In the genomic region with DNA sequence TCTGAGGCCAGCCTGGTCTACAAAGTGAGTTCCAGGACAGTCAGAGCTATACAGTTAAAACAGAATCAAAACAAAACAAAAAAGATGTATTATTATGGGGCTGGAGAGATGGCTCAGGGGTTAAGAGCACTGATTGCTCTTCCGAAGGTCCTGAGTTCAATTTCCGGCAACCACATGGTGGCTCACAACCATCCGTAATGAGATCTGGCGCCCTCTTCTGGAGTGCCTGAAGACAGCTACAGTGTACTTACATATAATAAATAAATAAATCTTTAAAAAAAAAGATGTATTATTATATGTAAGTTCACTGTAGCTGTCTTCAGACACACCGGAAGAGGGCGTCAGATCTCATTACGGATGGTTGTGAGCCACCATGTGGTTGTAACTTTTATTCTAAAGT, we compare ENCODE assay signal across 7 mouse cellular contexts. TPM values are rescaled to one million over a fixed set of nuclear protein-coding genes. Genes with fewer than 3 reads are reported as not detected.
DNase-seq lines count a peak whose midpoint lies in the region; ATAC-seq and TF ChIP-seq lines count a peak whose summit lies in the region.
"Not testable (repeated sequence)": the region's sequence is repeated elsewhere in the genome, so short reads cannot be mapped to it uniquely, and the experiment has no call there.

No protein-coding gene starts in this region.

- intact Hi-C loops in gastrocnemius, adult 2 months (cut with DNase I): not testable (repeated sequence)

- not testable (repeated sequence) for H3K9me3 ChIP-seq in E14TG2a.4 (ENCODE audit: low read length); intestine, postnatal 0 days (ENCODE audit: control insufficient read depth); liver, embryonic 14.5 days (ENCODE audit: control insufficient read depth, low read length); lung, embryonic 14.5 days (ENCODE audit: low read depth, low read length); stomach, postnatal 0 days (ENCODE audit: control insufficient read depth, low read length)

- not testable (repeated sequence) for H3K4me3 ChIP-seq in E14TG2a.4 (replicated peaks; ENCODE audit: low read length); gastrocnemius, adult 2 months; intestine, postnatal 0 days (ENCODE audit: low read depth, low read length); layer of hippocampus, adult 2 months; liver, embryonic 14.5 days (ENCODE audit: insufficient read depth in 1 of 2, low read depth in 2 of 2, low read length in 2 of 2); lung, embryonic 14.5 days (ENCODE audit: low read depth, low read length); stomach, postnatal 0 days (ENCODE audit: low read depth, low read length)

- ATAC-seq in intestine, postnatal 0 days; liver, embryonic 14.5 days (ENCODE audit: insufficient read depth); lung, embryonic 14.5 days (ENCODE audit: insufficient read depth); stomach, postnatal 0 days (ENCODE audit: low FRiP score, low TSS enrichment): not testable (repeated sequence)

- not testable (repeated sequence) for TF ChIP-seq EP300 in liver, embryonic 14.5 days (IDR thresholded peaks at IDR 0.05; ENCODE audit: low read depth); stomach, postnatal 0 days (optimal IDR thresholded peaks at IDR 0.05)

- H3K9ac ChIP-seq in intestine, postnatal 0 days (ENCODE audit: low read depth, low read length); liver, embryonic 14.5 days (replicated peaks); lung, embryonic 14.5 days; stomach, postnatal 0 days (ENCODE audit: low read length): not testable (repeated sequence)

- not testable (repeated sequence) for H3K27me3 ChIP-seq in E14TG2a.4 (ENCODE audit: insufficient read depth, low read length); intestine, postnatal 0 days (replicated peaks; ENCODE audit: control insufficient read depth, insufficient read depth, low read length); liver, embryonic 14.5 days (ENCODE audit: control insufficient read depth, insufficient read depth, low read length); lung, embryonic 14.5 days (ENCODE audit: insufficient read depth, low read length); stomach, postnatal 0 days (ENCODE audit: control insufficient read depth, insufficient read depth, low read length)

- not testable (repeated sequence) for H3K4me2 ChIP-seq in intestine, postnatal 0 days (replicated peaks; ENCODE audit: low read depth); liver, embryonic 14.5 days (ENCODE audit: low read depth); lung, embryonic 14.5 days; stomach, postnatal 0 days (replicated peaks; ENCODE audit: low read depth)

- not testable (repeated sequence) for DNase-seq in gastrocnemius, adult 2 months; layer of hippocampus, adult 2 months (ENCODE audit: low spot score in 2 of 2); liver, embryonic 14.5 days (ENCODE audit: low read depth in 3 of 3, low spot score in 3 of 3); lung, embryonic 14.5 days; stomach, postnatal 0 days (ENCODE audit: low spot score)

- H3K36me3 ChIP-seq in E14TG2a.4 (ENCODE audit: insufficient read depth, low read length): peaks cover 85% of the 10 kb centered on the region
- H3K36me3 ChIP-seq in intestine, postnatal 0 days (ENCODE audit: control insufficient read depth, insufficient read depth); stomach, postnatal 0 days (ENCODE audit: control insufficient read depth, insufficient read depth, low read length): not testable (repeated sequence)
- peaks cover 32% of the 10 kb centered on the region for H3K36me3 ChIP-seq in liver, embryonic 14.5 days (replicated peaks; ENCODE audit: control insufficient read depth, insufficient read depth, low read depth)
- H3K36me3 ChIP-seq in lung, embryonic 14.5 days (ENCODE audit: insufficient read depth): peaks cover 32% of the 10 kb centered on the region

- whole genome bisulfite sequencing in intestine, postnatal 0 days: 91% methylated on average over 7 of the region's 7 CpGs
- 77% methylated on average over 7 of the region's 7 CpGs for WGBS in liver, embryonic 14.5 days (ENCODE audit: insufficient replicate concordance)
- 91% methylated on average over 7 of the region's 7 CpGs for WGBS in lung, embryonic 14.5 days
- WGBS in stomach, postnatal 0 days: 90% methylated on average over 7 of the region's 7 CpGs

- peak; percentile 15 for TF ChIP-seq CTCF in E14TG2a.4 (conservative IDR thresholded peaks at IDR 0.05; ENCODE audit: low read length)
- TF ChIP-seq CTCF in gastrocnemius, adult 2 months (IDR thresholded peaks at IDR 0.05): peak; percentile 28; the same call in 1 of the 2 replicates
- peak; percentile 34 for TF ChIP-seq CTCF in intestine, postnatal 0 days (IDR thresholded peaks at IDR 0.05; ENCODE audit: low read depth)
- TF ChIP-seq CTCF in layer of hippocampus, adult 2 months (conservative IDR thresholded peaks at IDR 0.05): peak; percentile 57
- peak; percentile 52 for TF ChIP-seq CTCF in liver, embryonic 14.5 days (IDR thresholded peaks at IDR 0.05; ENCODE audit: low read depth)
- TF ChIP-seq CTCF in lung, embryonic 14.5 days (IDR thresholded peaks at IDR 0.05; ENCODE audit: low read depth): 0 out of 2 replicates have a peak, but pooled peaks have one; percentile 7
- TF ChIP-seq CTCF in stomach, postnatal 0 days (IDR thresholded peaks at IDR 0.05; ENCODE audit: low read depth): peak; percentile 38

- not testable (repeated sequence) for H3K27ac ChIP-seq in gastrocnemius, adult 2 months; intestine, postnatal 0 days (ENCODE audit: low read depth, low read length); layer of hippocampus, adult 2 months; liver, embryonic 14.5 days; lung, embryonic 14.5 days (ENCODE audit: low read depth); stomach, postnatal 0 days (replicated peaks)

- peaks cover 89% of the 10 kb centered on the region for H3K4me1 ChIP-seq in E14TG2a.4 (replicated peaks; ENCODE audit: low read depth, low read length)
- not testable (repeated sequence) for H3K4me1 ChIP-seq in intestine, postnatal 0 days (replicated peaks; ENCODE audit: control insufficient read depth, insufficient read depth, low read length); liver, embryonic 14.5 days (replicated peaks; ENCODE audit: control insufficient read depth in 2 of 2, insufficient read depth in 2 of 2, low read length in 1 of 2); lung, embryonic 14.5 days (ENCODE audit: insufficient read depth); stomach, postnatal 0 days (replicated peaks; ENCODE audit: control insufficient read depth, insufficient read depth)

RNA-seq across cellular contexts. Expression of gene Tcta, which starts 16.1 kb away (rescaled TPM):
- total RNA-seq in gastrocnemius, adult 2 months (2021): 10 to 100 TPM; 27.0 to 35.1 TPM
- 48.6 and 50.4 TPM in 2 replicates for polyA plus RNA-seq in intestine, postnatal 0 days (2015; fragmentation: Nextera tagmentation; extraction: Ambion mirVana)
- total RNA-seq in layer of hippocampus, adult 2 months (2021): 10 to 100 TPM; 35.4 to 36.0 TPM
- polyA plus RNA-seq in liver, embryonic 14.5 days (2012; rRNA removed): 10.4 and 10.6 TPM in 2 replicates
- 10.9 and 13.2 TPM in 2 replicates for polyA plus RNA-seq in liver, embryonic 14.5 days (2014; fragmentation: Nextera tagmentation; extraction: Ambion mirVana)
- 20.1 and 24.9 TPM in 2 replicates for polyA plus RNA-seq in lung, embryonic 14.5 days (2014; fragmentation: Nextera tagmentation; extraction: Ambion mirVana)
- polyA plus RNA-seq in stomach, postnatal 0 days (2015; fragmentation: Nextera tagmentation; extraction: Ambion mirVana): 58.2 and 61.4 TPM in 2 replicates

RNA-seq across cellular contexts. Expression of gene Rhoa, which starts 16.1 kb away (rescaled TPM):
- total RNA-seq in gastrocnemius, adult 2 months (2021): 100 to 1,000 TPM in 1 of 2 experiments, 10 to 100 TPM in 1; 95.0 to 122 TPM
- 313 and 315 TPM in 2 replicates for polyA plus RNA-seq in intestine, postnatal 0 days (2015; fragmentation: Nextera tagmentation; extraction: Ambion mirVana)
- total RNA-seq in layer of hippocampus, adult 2 months (2021): 100 to 1,000 TPM; 155 to 163 TPM
- polyA plus RNA-seq in liver, embryonic 14.5 days (2012; rRNA removed): 62.5 and 76.4 TPM in 2 replicates
- polyA plus RNA-seq in liver, embryonic 14.5 days (2014; fragmentation: Nextera tagmentation; extraction: Ambion mirVana): 130 and 133 TPM in 2 replicates
- polyA plus RNA-seq in lung, embryonic 14.5 days (2014; fragmentation: Nextera tagmentation; extraction: Ambion mirVana): 321 and 332 TPM in 2 replicates
- polyA plus RNA-seq in stomach, postnatal 0 days (2015; fragmentation: Nextera tagmentation; extraction: Ambion mirVana): 363 and 370 TPM in 2 replicates

RNA-seq across cellular contexts. Expression of gene Gpx1, which starts 16.6 kb away (rescaled TPM):
- total RNA-seq in gastrocnemius, adult 2 months (2021): 10 to 100 TPM; 54.9 to 69.4 TPM
- polyA plus RNA-seq in intestine, postnatal 0 days (2015; fragmentation: Nextera tagmentation; extraction: Ambion mirVana): 997 and 1,037 TPM in 2 replicates
- 10 to 100 TPM; 62.2 to 64.1 TPM for total RNA-seq in layer of hippocampus, adult 2 months (2021)
- polyA plus RNA-seq in liver, embryonic 14.5 days (2012; rRNA removed): 3,084 and 3,741 TPM in 2 replicates
- 6,910 and 6,914 TPM in 2 replicates for polyA plus RNA-seq in liver, embryonic 14.5 days (2014; fragmentation: Nextera tagmentation; extraction: Ambion mirVana)
- polyA plus RNA-seq in lung, embryonic 14.5 days (2014; fragmentation: Nextera tagmentation; extraction: Ambion mirVana): 617 and 664 TPM in 2 replicates
- polyA plus RNA-seq in stomach, postnatal 0 days (2015; fragmentation: Nextera tagmentation; extraction: Ambion mirVana): 1,072 and 1,116 TPM in 2 replicates

RNA-seq across cellular contexts. Expression of gene Amt, which starts 25.4 kb away (rescaled TPM):
- total RNA-seq in gastrocnemius, adult 2 months (2021): 1 to 10 TPM; 1.0 to 1.4 TPM
- polyA plus RNA-seq in intestine, postnatal 0 days (2015; fragmentation: Nextera tagmentation; extraction: Ambion mirVana): 4.5 and 4.8 TPM in 2 replicates
- total RNA-seq in layer of hippocampus, adult 2 months (2021): 10 to 100 TPM; 32.9 to 34.4 TPM
- polyA plus RNA-seq in liver, embryonic 14.5 days (2012; rRNA removed): 6.1 and 7.5 TPM in 2 replicates
- 7.2 and 7.7 TPM in 2 replicates for polyA plus RNA-seq in liver, embryonic 14.5 days (2014; fragmentation: Nextera tagmentation; extraction: Ambion mirVana)
- polyA plus RNA-seq in lung, embryonic 14.5 days (2014; fragmentation: Nextera tagmentation; extraction: Ambion mirVana): 20.9 and 21.3 TPM in 2 replicates
- 10.5 and 11.6 TPM in 2 replicates for polyA plus RNA-seq in stomach, postnatal 0 days (2015; fragmentation: Nextera tagmentation; extraction: Ambion mirVana)

RNA-seq across cellular contexts. Expression of gene Usp4, which starts 25.6 kb away (rescaled TPM):
- 10 to 100 TPM; 68.7 to 74.6 TPM for total RNA-seq in gastrocnemius, adult 2 months (2021)
- 44.9 and 45.2 TPM in 2 replicates for polyA plus RNA-seq in intestine, postnatal 0 days (2015; fragmentation: Nextera tagmentation; extraction: Ambion mirVana)
- 100 to 1,000 TPM; 106 to 112 TPM for total RNA-seq in layer of hippocampus, adult 2 months (2021)
- polyA plus RNA-seq in liver, embryonic 14.5 days (2012; rRNA removed): 29.2 and 38.5 TPM in 2 replicates
- polyA plus RNA-seq in liver, embryonic 14.5 days (2014; fragmentation: Nextera tagmentation; extraction: Ambion mirVana): 59.3 and 67.6 TPM in 2 replicates
- 110 and 113 TPM in 2 replicates for polyA plus RNA-seq in lung, embryonic 14.5 days (2014; fragmentation: Nextera tagmentation; extraction: Ambion mirVana)
- polyA plus RNA-seq in stomach, postnatal 0 days (2015; fragmentation: Nextera tagmentation; extraction: Ambion mirVana): 56.8 and 59.6 TPM in 2 replicates

Comparison
In these comparisons a context has a peak if more than half of its experiments do, and no peak if none do; other contexts are left out.
1. CTCF ChIP-seq: peak in every context shown above with its lines; median percentile 57 in layer of hippocampus, adult 2 months; 52 in liver, embryonic 14.5 days; 38 in stomach, postnatal 0 days; 34 in intestine, postnatal 0 days; 28 in gastrocnemius, adult 2 months; 15 in E14TG2a.4; 7 in lung, embryonic 14.5 days.